Mouse (Mus musculus) liver, embryonic 14.5 days (tissue): ENCODE data around the gene Nanog. TPM values are rescaled to one million over a fixed set of nuclear protein-coding genes. Genes with fewer than 3 reads are reported as not detected.
A peak's percentile ranks its signal among the peaks of the same experiment; 100 is the strongest.

ENCODE experiments used
- ATAC-seq: fragments of 200-750 bp; cut with Nextera tagmentation; 2 replicates; pipeline ENCODE4 v1.8.0; 2017; ENCODE audit warnings: moderate number of reproducible peaks, mild to moderate bottlenecking, moderate library complexity; ENCODE audit not compliant: insufficient read depth
- DNase-seq, 3 experiments: peaks; one replicate each; pipeline ENCODE4 v3.0.0-alpha.2; 2012 to 2013; ENCODE audit warnings: low read depth in 3 of 3, low spot score in 3 of 3
- H3K27ac ChIP-seq: fragments of 300-500 bp; sonication (generic); 2 replicates; pipeline ENCODE4 v1.5.1; 2014; ENCODE audit warnings: moderate library complexity, mild to moderate bottlenecking, control low read depth, inconsistent platforms
- H3K27me3 ChIP-seq: fragments of 300-500 bp; sonication (generic); 2 replicates; pipeline ENCODE4 v1.6.1; 2014; ENCODE audit warnings: mild to moderate bottlenecking, low read length, moderate library complexity; ENCODE audit not compliant: control insufficient read depth, insufficient read depth
- H3K36me3 ChIP-seq: fragments of 300-500 bp; sonication (generic); replicated peaks from 2 replicates; pipeline ENCODE4 v1.6.1; 2014; ENCODE audit warnings: low read depth; ENCODE audit not compliant: control insufficient read depth, insufficient read depth
- H3K4me1 ChIP-seq, 2 experiments: fragments of 200-500 bp in 1 of 2; fragments of 300-500 bp in 1 of 2; sonication (generic) in 1 of 2; replicated peaks; 2 replicates each; pipeline ENCODE4 v1.6.1; 2012 to 2014; ENCODE audit warnings: antibody characterized with exemption in 1 of 2, inconsistent platforms in 1 of 2, low read length in 1 of 2; ENCODE audit not compliant: control insufficient read depth in 2 of 2, insufficient read depth in 2 of 2
- H3K4me2 ChIP-seq: fragments of 300-500 bp; sonication (generic); 2 replicates; pipeline ENCODE4 v1.6.1; 2014; ENCODE audit warnings: low read depth, mild to moderate bottlenecking, control low read depth, moderate library complexity
- H3K4me3 ChIP-seq, 2 experiments: fragments of 200-500 bp in 1 of 2; fragments of 300-500 bp in 1 of 2; sonication (generic) in 1 of 2; 2 replicates each; pipeline ENCODE4 v1.5.1; 2012 to 2014; ENCODE audit warnings: low read depth in 2 of 2, low read length in 2 of 2, mild to moderate bottlenecking in 2 of 2, control low read depth in 1 of 2, inconsistent platforms in 1 of 2, moderate library complexity in 1 of 2; ENCODE audit not compliant: insufficient read depth in 1 of 2
- H3K9ac ChIP-seq: fragments of 300-500 bp; sonication (generic); replicated peaks from 2 replicates; pipeline ENCODE4 v1.6.1; 2014; ENCODE audit warnings: mild to moderate bottlenecking, control low read depth, moderate library complexity
- H3K9me3 ChIP-seq: fragments of 300-500 bp; sonication (generic); 2 replicates; pipeline ENCODE4 v1.6.1; 2016; ENCODE audit warnings: low read length, mixed read lengths; ENCODE audit not compliant: control insufficient read depth
- CTCF ChIP-seq: IDR thresholded peaks from 2 replicates; pipeline ENCODE4 v1.5.1; 2016; ENCODE audit warnings: antibody characterized with exemption, low read depth, control low read depth
- EP300 ChIP-seq: IDR thresholded peaks from 2 replicates; pipeline ENCODE4 v1.6.1; 2016; ENCODE audit warnings: antibody characterized with exemption, low read depth
- WGBS: fragments of 180-500 bp; shearing (Covaris S2); extraction: QIAGEN DNeasy Blood & Tissue Kit; methylation state at CpG from one replicate; pipeline ENCODE4 v1.1.7; 2014; ENCODE audit not compliant: insufficient replicate concordance; 5-methylcytosine and 5-hydroxymethylcytosine counted together
- polyA plus RNA-seq, 2 experiments: library from polyadenylated mRNA; depleted of rRNA in 1 of 2; stranded (reverse) in 1 of 2; unstranded in 1 of 2; fragments of >200 nt; fragmentation: Nextera tagmentation in 1 of 2; extraction: Ambion mirVana in 1 of 2; gene quantifications; 2 replicates each; pipeline versions ENCODE4 v1.2.1 to v1.2.3; 2012 to 2014

Gene Nanog
- polyA plus RNA-seq, 2 experiments: 0.01 TPM; not detected in 1

DNA sequence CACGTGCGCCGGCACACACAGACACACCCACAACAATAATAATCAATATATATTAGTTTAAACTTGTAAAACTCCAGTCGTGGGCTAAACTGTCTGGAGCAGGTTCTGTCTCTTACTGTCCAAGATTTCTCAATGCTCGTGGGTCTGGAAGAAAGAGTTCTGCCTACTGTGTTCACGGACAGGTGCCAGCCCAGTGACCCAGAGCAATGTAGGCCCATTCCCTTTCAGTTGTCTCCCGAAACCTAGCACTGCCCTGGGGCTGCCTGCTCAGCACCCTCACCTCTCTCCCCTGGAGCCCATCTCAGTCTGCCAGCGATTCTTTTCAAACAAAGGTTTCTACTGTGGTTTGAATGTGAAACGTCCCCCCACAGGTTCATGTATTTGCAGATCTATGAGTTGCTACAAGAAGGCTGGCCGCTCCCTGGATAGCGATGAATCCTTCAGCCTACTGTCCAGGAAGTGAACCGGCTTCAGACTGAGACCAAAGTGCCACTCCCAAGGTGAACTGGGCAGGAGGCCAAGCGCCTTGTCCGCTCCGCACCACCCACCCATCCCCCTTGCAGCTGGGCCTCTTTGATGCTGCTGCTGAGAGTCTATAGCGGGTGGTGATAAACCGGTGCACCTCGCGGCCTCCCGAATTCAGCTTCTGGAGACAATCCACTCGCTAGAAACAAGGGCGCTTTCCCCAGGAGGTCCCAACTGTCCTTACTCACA lies 44.6 kb upstream of the Nanog start:
- TF ChIP-seq EP300: no peak
- Histone ChIP-seq H3K4me1 (0 out of 4 replicates have a peak, but pooled peaks cover 0 to 2% of the 10 kb centered on the region in 2 experiments), H3K4me3 (no peak overlapping the region), H3K36me3 (no peaks in the 10 kb centered on the region), H3K27me3 (no peaks in the 10 kb centered on the region), H3K9me3 (no peaks in the 10 kb centered on the region), H3K9ac (no peak overlapping the region), H3K4me2 (no peak overlapping the region), H3K27ac (no peak overlapping the region)
- DNase-seq (no peak), ATAC-seq (0 out of 2 replicates have a peak, but pooled peaks have one; percentile 35)
- WGBS: 37% methylated on average over 22 of the region's 22 CpGs

DNA sequence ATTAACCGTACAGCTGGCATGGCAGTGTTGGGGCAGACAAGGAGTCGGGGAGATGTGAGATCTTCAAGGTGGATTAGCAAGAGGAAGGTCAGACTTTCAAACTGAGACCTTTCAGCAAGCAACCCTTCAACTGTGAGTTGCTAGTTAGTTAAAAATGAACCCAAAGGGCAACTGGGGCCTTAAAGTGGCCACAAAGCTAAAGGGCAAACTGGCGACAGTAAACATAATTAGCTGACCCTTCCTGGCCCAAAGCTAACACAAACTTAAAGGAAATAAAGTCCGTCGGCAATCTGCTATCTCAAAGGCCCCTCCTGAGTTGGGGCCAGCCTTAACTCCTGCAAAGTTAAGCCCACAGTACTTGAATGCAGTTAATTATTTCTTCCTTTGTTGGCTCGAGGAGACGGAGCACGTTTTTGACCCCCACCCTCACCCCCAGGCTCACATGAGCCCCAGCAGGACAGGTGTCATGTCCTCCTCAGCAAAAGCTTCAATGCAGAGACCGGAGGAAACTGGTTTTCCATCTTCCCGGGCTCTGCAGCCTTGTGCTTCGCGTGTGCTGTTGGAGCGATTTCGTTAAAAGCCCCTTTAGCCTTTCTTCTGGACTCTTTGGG lies 43.6 kb upstream of the Nanog start:
- H3K9me3 ChIP-seq: no peaks in the 10 kb centered on the region
- ATAC-seq (no peak), DNase-seq (no peak)
- H3K4me1 ChIP-seq: 0 out of 4 replicates have a peak, but pooled peaks cover 0 to 2% of the 10 kb centered on the region in 2 experiments
- H3K9ac ChIP-seq: no peak overlapping the region
- WGBS: 32% methylated on average over 14 of the region's 14 CpGs
- no peak overlapping the region for H3K4me3 ChIP-seq
- no peak overlapping the region for H3K27ac ChIP-seq
- no peak overlapping the region for H3K4me2 ChIP-seq
- H3K27me3 ChIP-seq: no peaks in the 10 kb centered on the region
- no peaks in the 10 kb centered on the region for H3K36me3 ChIP-seq
- no peak for TF ChIP-seq EP300
- TF ChIP-seq CTCF: no peak

DNA sequence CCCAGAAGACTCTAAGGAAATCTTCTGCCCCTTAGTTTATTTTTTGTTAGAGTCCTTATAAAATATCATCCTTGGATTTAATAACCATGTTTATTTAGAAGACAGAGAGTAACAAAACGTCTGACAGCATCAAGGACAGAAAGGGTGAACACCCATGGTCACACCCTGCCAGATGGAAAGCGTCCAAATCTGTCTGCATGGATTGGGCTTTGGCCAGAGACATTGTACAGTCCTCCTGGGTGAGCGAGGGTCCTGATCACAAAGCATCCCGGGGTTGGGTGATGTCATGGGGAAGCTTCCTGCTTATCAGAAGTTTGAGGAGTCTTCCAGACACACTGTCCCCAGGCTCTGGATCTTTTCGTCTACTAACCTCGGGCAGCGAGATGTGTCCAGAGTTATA lies 41.4 kb upstream of the Nanog start:
- WGBS: 51% methylated on average over 7 of the region's 7 CpGs
- ATAC-seq: no peak
- no peaks in the 10 kb centered on the region for H3K9me3 ChIP-seq
- 0 out of 4 replicates have a peak, but pooled peaks cover 0 to 2% of the 10 kb centered on the region in 2 experiments for H3K4me1 ChIP-seq
- H3K4me2 ChIP-seq: no peak overlapping the region
- no peak for DNase-seq
- TF ChIP-seq CTCF (no peak), EP300 (no peak)
- H3K27me3 ChIP-seq: no peaks in the 10 kb centered on the region
- no peak overlapping the region for H3K27ac ChIP-seq
- H3K4me3 ChIP-seq: no peak overlapping the region
- no peak overlapping the region for H3K9ac ChIP-seq
- no peaks in the 10 kb centered on the region for H3K36me3 ChIP-seq

DNA sequence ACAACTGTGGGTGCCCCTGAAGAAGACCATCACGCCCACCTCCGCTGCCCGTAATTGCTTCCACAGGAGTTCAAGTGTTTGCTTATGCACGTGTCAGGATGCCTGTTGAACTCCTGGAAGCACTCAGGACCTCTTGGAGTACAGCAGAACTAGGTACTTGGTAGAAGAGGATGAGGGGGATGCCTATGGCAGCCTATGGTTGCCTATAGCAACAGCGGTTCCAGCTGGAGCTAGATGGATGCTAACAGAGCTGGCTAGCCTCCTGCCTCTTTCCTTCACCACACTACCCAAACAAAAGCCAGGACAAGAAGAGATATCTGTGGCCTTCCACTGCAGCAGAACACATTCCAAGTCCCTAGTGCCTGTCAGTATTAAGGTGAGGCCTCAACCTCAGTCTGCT lies 39.6 kb upstream of the Nanog start:
- no peak overlapping the region for H3K4me3 ChIP-seq
- DNase-seq: no peak
- WGBS: 61% methylated on average over 5 of the region's 5 CpGs
- TF ChIP-seq CTCF: no peak
- TF ChIP-seq EP300: no peak
- H3K9me3 ChIP-seq: no peaks in the 10 kb centered on the region
- H3K36me3 ChIP-seq: no peaks in the 10 kb centered on the region
- no peak overlapping the region for H3K9ac ChIP-seq
- H3K27me3 ChIP-seq: no peaks in the 10 kb centered on the region
- H3K4me1 ChIP-seq: 0 out of 4 replicates have a peak, but pooled peaks cover 0 to 2% of the 10 kb centered on the region in 2 experiments
- no peak overlapping the region for H3K27ac ChIP-seq
- no peak overlapping the region for H3K4me2 ChIP-seq
- ATAC-seq: no peak

DNA sequence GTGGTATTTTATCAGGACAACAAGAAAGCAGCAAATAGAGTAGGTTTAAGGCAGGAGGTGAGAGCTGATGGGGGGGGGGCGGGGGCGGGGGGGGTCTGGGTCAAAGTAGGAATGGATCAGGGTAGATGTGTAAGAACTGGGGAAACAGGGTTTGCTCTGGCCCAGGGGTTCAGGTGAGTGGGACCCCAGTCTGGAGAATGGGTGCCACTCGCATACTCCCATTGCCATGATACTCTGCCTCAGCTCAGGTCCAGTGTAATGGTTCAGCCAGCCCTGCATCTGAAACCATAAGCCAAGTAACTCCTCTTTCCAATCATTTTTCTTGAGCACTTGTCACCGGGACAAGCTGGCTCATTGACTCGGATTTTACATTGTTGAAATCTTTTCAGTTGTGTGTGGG lies 38.5 kb upstream of the Nanog start:
- Histone ChIP-seq H3K9ac (no peak overlapping the region), H3K27ac (no peak overlapping the region), H3K4me1 (no peaks in the 10 kb centered on the region), H3K27me3 (no peaks in the 10 kb centered on the region), H3K4me2 (no peak overlapping the region), H3K9me3 (no peaks in the 10 kb centered on the region), H3K36me3 (no peaks in the 10 kb centered on the region), H3K4me3 (no peak overlapping the region)
- DNase-seq (no peak), ATAC-seq (no peak)
- TF ChIP-seq CTCF (no peak), EP300 (no peak)
- WGBS: 59% methylated on average over 5 of the region's 5 CpGs
